Mouse (Mus musculus) CH12.LX (cell line): ENCODE measurements at regions not wholly inside any gene's neighbourhood (a gene's known extent, or its start where the extent isn't known, plus 50 kb on each side); places are given as distances from the start of the nearest gene placed in this dataset.

Experiments used
- CTCF ChIP-seq, 2 experiments: IDR thresholded peaks in 1 of 2; conservative IDR thresholded peaks in 1 of 2; 2 replicates each; pipeline ENCODE4 v1.5.1; 2011 to 2012; ENCODE audit warnings: low read depth in 2 of 2, low read length in 2 of 2, improper control_type of control experiment in 1 of 2, inconsistent platforms in 1 of 2, mild to moderate bottlenecking in 1 of 2, moderate library complexity in 1 of 2
- MEF2A ChIP-seq: IDR thresholded peaks from 2 replicates; pipeline ENCODE4 v1.6.1; 2014; ENCODE audit warnings: low read depth, mild to moderate bottlenecking, inconsistent platforms, low read length, improper control_type of control experiment, borderline replicate concordance
- POLR2A ChIP-seq: IDR thresholded peaks from 2 replicates; pipeline ENCODE4 v1.6.1; 2011; ENCODE audit warnings: low read depth, mild to moderate bottlenecking, improper control_type of control experiment, low read length
- USF1 ChIP-seq: IDR thresholded peaks from 2 replicates; pipeline ENCODE4 v1.6.1; 2014; ENCODE audit warnings: low read depth, mild to moderate bottlenecking, inconsistent platforms, low read length, improper control_type of control experiment
- ZKSCAN1 ChIP-seq: IDR thresholded peaks from 2 replicates; pipeline ENCODE4 v1.6.1; 2012; ENCODE audit warnings: low read depth, inconsistent platforms, low read length, improper control_type of control experiment, borderline replicate concordance
- ZNF384 ChIP-seq: IDR thresholded peaks from 2 replicates; pipeline ENCODE4 v1.6.1; 2012; ENCODE audit warnings: low read depth, low read length, improper control_type of control experiment, inconsistent platforms

GRCm38 (mm10) chr12:77588297-77588696 is 350.4 kb downstream of the Fut8 start:
- TF ChIP-seq CTCF (conservative IDR thresholded peaks at IDR 0.05 in 1 of 2, IDR thresholded peaks at IDR 0.05 in 1 of 2; ENCODE audit: low read depth in 2 of 2, low read length in 2 of 2) = no peak
- TF ChIP-seq POLR2A = no peak
- TF ChIP-seq MEF2A = no peak
- no peak for TF ChIP-seq ZKSCAN1
- TF ChIP-seq USF1 = no peak
- TF ChIP-seq ZNF384 = no peak
